Mouse (Mus musculus): ENCODE data around the gene Rtl10.

DNA sequence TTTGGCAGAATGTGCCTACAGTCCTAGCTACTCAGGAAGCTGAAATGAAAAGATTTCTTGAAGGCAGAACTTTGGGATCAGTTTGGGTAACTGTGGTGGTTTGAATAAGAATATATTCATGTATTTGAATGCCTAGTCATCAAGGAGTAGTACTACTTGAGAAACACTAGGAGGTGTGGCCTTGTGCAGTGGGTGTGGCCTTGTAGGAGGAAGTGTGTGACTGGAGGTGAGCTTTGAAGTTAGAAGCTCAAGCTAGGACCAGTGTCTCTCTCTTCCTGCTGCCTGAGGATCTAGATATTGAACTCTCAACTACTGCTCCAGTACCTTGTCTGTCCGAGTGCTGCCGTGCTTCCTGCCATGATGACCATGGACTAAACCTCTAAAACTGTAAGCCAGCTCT, 12.6 kb upstream of the Rtl10 start:
- TF ChIP-seq POLR2A (IDR thresholded peaks at IDR 0.05; ENCODE audit: extremely low read depth, insufficient read depth, low read length), result no peak
- no peak for TF ChIP-seq CTCF (IDR thresholded peaks at IDR 0.05; ENCODE audit: extremely low read depth, insufficient read depth, low read length)

All from cortical plate, adult 2 months (tissue).